Mouse (Mus musculus) intestine, embryonic 15.5 days (tissue): ENCODE measurements around the gene Tut1. TPM values are rescaled to one million over a fixed set of nuclear protein-coding genes. Genes with fewer than 3 reads are reported as not detected.

Source experiments
- ATAC-seq: fragments of 200-750 bp; cut with Nextera tagmentation; 2 replicates; pipeline ENCODE4 v1.8.0; 2017; ENCODE audit warnings: moderate TSS enrichment, moderate library complexity
- H3K27ac ChIP-seq: fragments of 300-500 bp; sonication (generic); 2 replicates; pipeline ENCODE4 v1.5.1; 2015; ENCODE audit warnings: mild to moderate bottlenecking, inconsistent platforms
- H3K27me3 ChIP-seq: fragments of 300-500 bp; sonication (generic); replicated peaks from 2 replicates; pipeline ENCODE4 v1.6.1; 2015; ENCODE audit warnings: inconsistent platforms
- H3K36me3 ChIP-seq: fragments of 300-500 bp; sonication (generic); 2 replicates; pipeline ENCODE4 v1.6.1; 2015; ENCODE audit warnings: inconsistent platforms
- H3K4me1 ChIP-seq: fragments of 300-500 bp; sonication (generic); replicated peaks from 2 replicates; pipeline ENCODE4 v1.6.1; 2015; ENCODE audit warnings: inconsistent platforms
- H3K4me2 ChIP-seq: fragments of 300-500 bp; sonication (generic); replicated peaks from 2 replicates; pipeline ENCODE4 v1.6.1; 2015; ENCODE audit warnings: mild to moderate bottlenecking, inconsistent platforms
- H3K4me3 ChIP-seq: fragments of 300-500 bp; sonication (generic); replicated peaks from 2 replicates; pipeline ENCODE4 v1.5.1; 2015; ENCODE audit warnings: inconsistent platforms
- H3K9ac ChIP-seq: fragments of 300-500 bp; sonication (generic); 2 replicates; pipeline ENCODE4 v1.6.1; 2015; ENCODE audit warnings: inconsistent platforms
- H3K9me3 ChIP-seq: fragments of 300-500 bp; sonication (generic); 2 replicates; pipeline ENCODE4 v1.6.1; 2016; ENCODE audit warnings: inconsistent platforms
- WGBS: fragments of 180-500 bp; shearing (Covaris S2); methylation state at CpG from one replicate; pipeline ENCODE4 v1.1.7; 2015; 5-methylcytosine and 5-hydroxymethylcytosine counted together
- polyA plus RNA-seq: library from polyadenylated mRNA; unstranded; fragments of >200 nt; fragmentation: Nextera tagmentation; extraction: Ambion mirVana; gene quantifications from 2 replicates; pipeline ENCODE4 v1.2.1, GENCODE M21; 2015

Gene Tut1
- polyA plus RNA-seq, 1 experiment from 2014 or later: 29.7 TPM

DNA sequence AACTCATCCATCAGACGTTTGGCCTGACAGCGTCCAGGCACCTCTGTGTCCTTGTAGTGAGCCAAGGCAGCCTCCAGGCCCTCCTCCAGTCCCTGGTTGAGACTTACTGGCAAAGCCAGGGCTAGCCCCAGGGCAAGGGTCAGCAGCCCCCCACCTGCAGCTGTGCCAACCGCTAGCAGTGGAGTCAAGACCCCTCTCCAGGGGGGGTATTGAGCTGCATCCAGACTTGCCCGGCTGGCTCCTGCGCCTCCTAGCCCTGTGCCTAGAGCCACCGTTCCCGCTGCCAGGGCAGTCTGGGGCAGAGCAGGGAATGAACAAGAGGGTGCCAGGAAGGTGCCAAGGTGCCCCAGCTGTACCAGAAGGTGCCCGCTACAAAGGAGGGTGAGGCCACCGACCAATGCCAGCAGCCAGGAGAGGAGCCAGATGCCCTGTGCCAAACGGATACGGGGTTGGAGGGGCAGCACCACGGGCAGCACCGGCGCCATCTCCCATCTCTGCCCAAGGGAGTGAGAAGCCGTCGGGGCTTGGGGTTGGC, 24.9 kb upstream of the Tut1 start:
- H3K9ac ChIP-seq: peak overlapping the region; percentile 88
- ATAC-seq: peak; percentile 30
- H3K9me3 ChIP-seq: no peaks in the 10 kb centered on the region
- no peaks in the 10 kb centered on the region for H3K27me3 ChIP-seq
- H3K36me3 ChIP-seq: peaks cover 6% of the 10 kb centered on the region; the same call in 1 of the 2 replicates
- peaks cover 20% of the 10 kb centered on the region for H3K4me1 ChIP-seq
- peak overlapping the region; percentile 88 for H3K4me3 ChIP-seq
- H3K4me2 ChIP-seq: peak overlapping the region; percentile 83
- WGBS: 24% methylated on average over 16 of the region's 16 CpGs
- peak overlapping the region; percentile 91 for H3K27ac ChIP-seq

DNA sequence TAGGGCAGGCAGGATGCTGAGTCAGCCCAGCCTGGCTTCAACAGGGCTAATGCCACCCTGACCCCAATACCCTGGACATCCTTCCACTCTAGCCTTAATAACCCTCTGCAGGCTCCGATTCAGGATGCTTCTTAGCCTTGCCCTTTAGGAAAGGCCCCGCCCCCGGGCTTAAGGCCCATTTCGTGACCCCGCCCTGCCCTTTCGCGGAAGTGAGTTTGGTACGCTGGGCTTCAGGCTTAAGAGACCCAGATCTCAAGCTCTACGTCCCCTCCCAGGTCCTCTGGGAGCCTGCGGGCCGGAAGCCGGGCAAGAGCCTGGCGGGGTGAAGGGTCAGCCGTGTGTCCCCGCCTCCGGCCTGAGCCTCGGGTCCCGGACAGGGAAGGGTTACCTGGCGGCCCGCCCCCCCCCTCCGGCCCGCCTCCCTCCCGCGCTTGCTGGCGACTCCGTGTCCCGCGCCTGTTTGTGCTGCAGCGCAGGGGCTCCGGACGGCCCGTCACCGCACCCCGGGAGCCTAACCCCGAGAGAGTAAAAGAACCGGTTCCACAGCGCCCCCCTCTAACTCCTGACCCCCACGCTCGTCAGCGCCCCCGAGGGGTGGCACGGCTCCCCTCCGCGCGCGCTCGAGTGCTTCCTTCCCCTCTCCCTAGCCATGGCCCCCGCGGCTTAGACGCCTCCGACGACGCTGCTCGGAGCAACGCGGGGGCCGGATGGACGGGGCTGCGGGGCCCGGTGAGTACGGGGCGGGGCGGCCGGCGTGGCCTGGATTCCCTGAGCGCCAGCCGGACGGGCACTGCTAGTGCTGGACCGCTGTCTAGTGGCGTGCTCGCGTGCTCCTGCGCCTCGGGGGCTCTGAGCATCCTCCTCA, 24.2 kb upstream of the Tut1 start, which contains the start of the genes Rom1 and Eml3:
Gene Rom1 (minus strand): TSS at position 133 of the 865 bp plus-strand sequence.
Gene Eml3 (plus strand): TSS at position 329 of the 865 bp plus-strand sequence.
- H3K27me3 ChIP-seq: no peaks in the 10 kb centered on the region
- peak within 1 kb of the TSS; percentile 88 for H3K4me3 ChIP-seq
- WGBS: under 1% methylated on average over 74 of the region's 74 CpGs
- H3K9me3 ChIP-seq: no peaks in the 10 kb centered on the region
- H3K9ac ChIP-seq: peak within 1 kb of the TSS; percentile 88
- H3K4me1 ChIP-seq: peaks cover 20% of the 10 kb centered on the region
- H3K4me2 ChIP-seq: peak within 1 kb of the TSS; percentile 83
- peak; percentile 87 for ATAC-seq
- peak within 1 kb of the TSS; percentile 91 for H3K27ac ChIP-seq
- H3K36me3 ChIP-seq: peaks cover 10% of the 10 kb centered on the region; the same call in 1 of the 2 replicates

DNA sequence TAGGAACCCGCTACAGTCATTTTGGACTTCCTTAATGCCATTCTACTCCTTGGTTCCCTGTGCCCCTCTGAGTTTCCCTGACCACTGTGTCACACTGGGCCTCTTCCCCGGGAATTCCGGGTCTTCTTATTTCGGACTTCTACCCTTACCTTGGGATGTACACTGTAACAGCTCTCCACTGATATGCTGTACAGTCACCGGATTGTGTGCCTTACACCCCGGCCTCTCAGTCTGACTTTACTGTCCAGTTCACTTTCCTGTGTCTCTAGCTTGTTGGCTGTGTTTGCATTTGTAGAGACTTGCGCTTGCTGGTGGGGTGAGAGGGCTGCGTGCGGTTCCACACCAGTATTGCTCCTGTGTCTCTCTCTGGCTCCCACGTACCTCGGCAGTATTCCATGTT, 23.5 kb upstream of the Tut1 start:
- ATAC-seq: peak; percentile 11; the same call in 1 of the 2 replicates
- H3K9ac ChIP-seq: peak overlapping the region; percentile 88
- H3K4me3 ChIP-seq: peak overlapping the region; percentile 88
- H3K4me1 ChIP-seq: peaks cover 20% of the 10 kb centered on the region
- H3K4me2 ChIP-seq: peak overlapping the region; percentile 83
- H3K36me3 ChIP-seq: peaks cover 10% of the 10 kb centered on the region; the same call in 1 of the 2 replicates
- H3K27ac ChIP-seq: peak overlapping the region; percentile 91
- H3K9me3 ChIP-seq: no peaks in the 10 kb centered on the region
- H3K27me3 ChIP-seq: no peaks in the 10 kb centered on the region
- WGBS: 2% methylated on average over 11 of the region's 11 CpGs

DNA sequence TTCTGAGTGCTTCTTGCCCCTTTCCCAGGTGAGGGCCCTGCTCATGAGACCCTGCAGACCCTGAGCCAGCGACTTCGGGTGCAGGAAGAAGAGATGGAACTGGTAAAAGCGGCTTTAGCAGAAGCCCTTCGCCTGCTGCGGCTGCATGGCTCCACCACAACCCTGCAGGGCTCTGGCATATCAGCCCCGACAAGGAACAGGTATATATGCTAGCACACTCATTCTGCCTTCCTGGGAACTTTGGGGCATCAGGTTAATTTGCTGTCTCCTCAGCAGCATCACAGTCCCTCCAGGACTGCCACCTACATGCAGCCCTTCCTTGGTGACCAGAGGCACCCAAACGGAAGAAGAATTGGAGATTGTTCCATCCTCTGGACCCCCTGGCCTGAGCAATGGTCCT, 22.9 kb upstream of the Tut1 start:
- Histone ChIP-seq H3K4me3 (peak overlapping the region; percentile 88), H3K4me2 (peak overlapping the region; percentile 83), H3K27me3 (no peaks in the 10 kb centered on the region), H3K36me3 (peaks cover 6% of the 10 kb centered on the region; the same call in 1 of the 2 replicates), H3K4me1 (peaks cover 20% of the 10 kb centered on the region), H3K9me3 (no peaks in the 10 kb centered on the region), H3K9ac (peak overlapping the region; percentile 88; the same call in 1 of the 2 replicates), H3K27ac (no peak overlapping the region)
- ATAC-seq: no peak
- WGBS: 81% methylated on average over 7 of the region's 7 CpGs

DNA sequence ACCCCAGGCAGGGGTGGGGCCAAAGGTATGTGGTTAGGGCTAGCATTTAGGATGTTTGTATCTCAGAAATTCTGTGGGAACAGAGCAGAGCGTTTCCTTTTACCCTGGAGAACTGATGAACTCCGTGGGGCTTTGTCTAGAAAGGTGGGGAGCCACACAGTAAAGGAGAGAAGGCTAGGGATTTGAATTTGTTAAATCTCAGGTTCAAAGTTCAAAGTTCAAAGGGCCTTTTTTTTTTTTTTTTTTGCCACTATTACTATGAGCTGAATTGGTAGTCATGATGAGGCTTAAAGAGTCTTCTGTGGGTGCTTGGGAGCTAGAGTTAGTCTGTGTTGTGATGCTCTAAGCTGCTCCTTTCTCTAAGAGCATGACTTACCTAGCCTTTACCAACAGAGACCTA, 16.9 kb upstream of the Tut1 start:
- Histone ChIP-seq H3K4me1 (peaks cover 11% of the 10 kb centered on the region), H3K27me3 (no peaks in the 10 kb centered on the region), H3K27ac (no peak overlapping the region), H3K9me3 (no peaks in the 10 kb centered on the region), H3K9ac (no peak overlapping the region), H3K4me2 (no peak overlapping the region), H3K36me3 (peaks cover 8% of the 10 kb centered on the region; the same call in 1 of the 2 replicates), H3K4me3 (no peak overlapping the region)
- no peak for ATAC-seq
- WGBS: 74% methylated on average over 2 of the region's 2 CpGs

DNA sequence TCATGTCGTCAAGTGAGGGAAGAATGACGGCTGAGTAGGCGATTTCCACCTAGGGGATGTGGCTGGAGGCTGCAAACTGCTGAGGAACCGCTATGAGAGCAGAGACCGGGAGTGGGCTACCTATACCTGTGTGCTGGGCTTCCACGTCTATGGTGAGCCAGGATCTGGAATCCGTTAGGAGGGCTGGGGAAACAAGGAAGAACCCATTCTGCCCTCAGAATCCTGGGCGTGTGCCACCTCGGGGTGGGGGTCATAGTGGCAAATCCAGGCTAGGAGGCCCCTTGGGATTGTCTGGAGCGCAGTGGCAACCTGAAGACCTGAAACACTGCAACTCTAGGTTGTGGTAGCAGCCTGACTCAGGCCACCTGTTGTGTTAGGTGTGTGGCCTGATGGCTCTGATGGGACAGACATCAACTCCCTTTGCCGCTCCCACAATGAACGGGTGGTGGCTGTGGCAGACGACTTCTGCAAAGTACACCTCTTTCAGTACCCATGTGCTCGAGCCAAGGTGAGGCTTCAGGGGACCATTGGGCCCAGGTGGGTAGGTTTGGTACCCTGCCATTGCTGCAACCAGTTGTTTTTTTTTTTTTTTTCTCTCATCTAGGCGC, 13.0 kb upstream of the Tut1 start:
- H3K27me3 ChIP-seq: no peaks in the 10 kb centered on the region
- 0 out of 2 replicates have a peak overlapping the region, but pooled peaks have one; percentile 21 for H3K9ac ChIP-seq
- no peaks in the 10 kb centered on the region for H3K9me3 ChIP-seq
- H3K36me3 ChIP-seq: peaks cover 6% of the 10 kb centered on the region
- H3K4me1 ChIP-seq: peaks cover 29% of the 10 kb centered on the region
- ATAC-seq: no peak
- peak overlapping the region; percentile 69; the same call in 1 of the 2 replicates for H3K4me2 ChIP-seq
- 80% methylated on average over 15 of the region's 15 CpGs for WGBS
- 0 out of 2 replicates have a peak overlapping the region, but pooled peaks have one; percentile 81 for H3K27ac ChIP-seq
- no peak overlapping the region for H3K4me3 ChIP-seq

DNA sequence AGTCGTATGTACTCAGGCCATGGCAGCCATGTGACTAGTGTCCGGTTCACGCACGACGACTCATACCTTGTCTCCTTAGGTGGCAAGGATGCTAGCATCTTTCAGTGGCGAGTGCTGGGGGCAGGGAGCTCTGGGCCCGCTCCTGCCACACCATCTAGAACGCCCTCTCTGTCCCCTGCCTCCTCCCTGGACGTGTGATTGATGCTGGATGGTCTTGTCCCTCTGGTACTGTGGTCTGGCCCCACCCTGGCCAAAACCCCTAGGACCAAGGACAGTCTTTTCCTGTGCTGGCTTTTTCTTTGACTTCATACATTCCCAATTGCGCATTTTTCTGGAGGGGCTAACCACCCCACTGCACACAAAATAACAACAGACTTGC, 12.5 kb upstream of the Tut1 start:
- WGBS: 33% methylated on average over 10 of the region's 10 CpGs
- ATAC-seq: peak; percentile 21; the same call in 1 of the 2 replicates

DNA sequence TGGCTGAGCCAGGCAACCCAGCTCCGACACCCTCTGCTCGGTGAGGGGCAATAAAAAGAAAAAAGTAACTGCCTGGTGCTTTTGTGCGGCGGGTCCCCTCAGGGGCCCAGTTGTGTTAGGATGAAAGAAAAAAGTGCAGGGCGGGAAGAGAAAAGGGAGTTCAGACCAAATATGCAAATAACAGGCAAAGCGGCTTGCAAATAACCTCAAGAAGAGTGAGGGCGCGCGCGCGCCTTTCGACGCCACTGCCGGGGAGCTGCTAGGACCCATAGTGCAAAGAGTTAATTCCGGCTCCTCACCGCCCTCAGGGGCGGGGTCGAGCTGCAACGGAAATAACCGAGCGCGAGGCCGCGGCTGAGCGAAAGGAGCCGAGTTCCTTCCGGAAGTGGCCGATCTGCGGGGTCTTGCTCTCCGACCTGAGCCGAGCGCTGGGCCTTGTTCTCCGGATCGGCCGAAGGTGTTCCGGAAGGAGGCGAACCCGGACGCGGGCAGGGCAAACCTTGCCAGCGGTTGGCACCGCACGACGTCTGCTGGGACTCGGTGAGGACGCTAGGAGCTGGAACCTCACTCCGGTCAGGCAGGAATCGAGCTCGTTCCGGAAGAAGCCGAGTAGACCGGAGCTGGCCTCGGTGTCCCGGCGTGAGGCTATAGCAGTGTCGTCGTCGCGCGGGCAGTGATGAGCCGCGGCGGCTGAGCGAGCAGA, 12.0 kb upstream of the Tut1 start, which contains the start of gene Mta2:
Gene Mta2 (plus strand): TSS at position 361 of the 703 bp plus-strand sequence.
- Histone ChIP-seq H3K27ac (peak within 1 kb of the TSS; percentile 99), H3K9me3 (no peaks in the 10 kb centered on the region), H3K27me3 (no peaks in the 10 kb centered on the region), H3K4me2 (peak within 1 kb of the TSS; percentile 69), H3K4me3 (peak within 1 kb of the TSS; percentile 96), H3K9ac (peak within 1 kb of the TSS; percentile 99), H3K4me1 (peaks cover 29% of the 10 kb centered on the region), H3K36me3 (peaks cover 15% of the 10 kb centered on the region)
- WGBS: under 1% methylated on average over 64 of the region's 64 CpGs
- peak; percentile 95 for ATAC-seq

More for the DNA sequence above, 12.5 kb upstream of the Tut1 start:
- H3K36me3 ChIP-seq: peaks cover 11% of the 10 kb centered on the region
- peak overlapping the region; percentile 58 for H3K9ac ChIP-seq
- no peaks in the 10 kb centered on the region for H3K9me3 ChIP-seq
- H3K4me2 ChIP-seq: peak overlapping the region; percentile 69
- peak overlapping the region; percentile 81 for H3K27ac ChIP-seq
- H3K27me3 ChIP-seq: no peaks in the 10 kb centered on the region
- H3K4me3 ChIP-seq: peak overlapping the region; percentile 96
- H3K4me1 ChIP-seq: peaks cover 29% of the 10 kb centered on the region

DNA sequence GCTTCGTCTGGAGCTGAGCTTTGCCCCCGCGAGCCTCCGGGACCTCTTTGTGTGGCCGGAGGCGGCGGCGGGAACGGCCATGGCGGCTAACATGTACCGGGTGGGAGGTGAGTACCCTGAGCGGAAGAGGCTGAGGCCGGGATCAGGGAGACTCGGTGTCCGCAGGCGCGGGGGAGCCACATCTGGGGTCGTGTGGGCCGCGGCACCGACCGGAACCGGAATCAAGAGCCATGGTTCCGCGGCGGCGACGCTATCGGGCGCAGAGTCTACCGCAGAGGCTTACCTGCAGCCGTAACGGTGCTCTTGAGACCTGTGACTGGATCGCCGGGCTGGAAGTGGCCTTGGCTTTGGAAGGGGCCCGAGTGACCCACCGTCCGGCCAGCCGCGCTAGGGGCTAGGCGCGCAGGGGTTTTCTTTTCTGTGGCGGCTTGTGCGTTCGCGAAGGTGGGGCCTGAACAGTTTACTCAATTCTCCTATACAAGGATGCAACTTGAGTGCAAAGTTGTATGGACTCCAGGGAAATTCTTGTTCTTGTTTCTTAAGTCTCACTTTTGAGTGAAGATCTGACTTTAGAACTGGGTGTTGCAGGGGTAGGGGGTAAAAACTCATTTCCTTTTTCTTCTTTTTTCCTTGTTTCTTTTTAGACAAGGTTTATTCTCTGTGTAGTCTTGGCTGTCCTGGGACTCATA, 11.2 kb upstream of the Tut1 start:
- Histone ChIP-seq H3K9ac (peak overlapping the region; percentile 99), H3K4me2 (peak overlapping the region; percentile 69), H3K4me3 (peak overlapping the region; percentile 96), H3K27me3 (no peaks in the 10 kb centered on the region), H3K27ac (peak overlapping the region; percentile 99), H3K4me1 (peaks cover 29% of the 10 kb centered on the region), H3K9me3 (no peaks in the 10 kb centered on the region), H3K36me3 (peaks cover 21% of the 10 kb centered on the region)
- ATAC-seq: peak; percentile 71
- 0% methylated on average over 46 of the region's 46 CpGs for WGBS

DNA sequence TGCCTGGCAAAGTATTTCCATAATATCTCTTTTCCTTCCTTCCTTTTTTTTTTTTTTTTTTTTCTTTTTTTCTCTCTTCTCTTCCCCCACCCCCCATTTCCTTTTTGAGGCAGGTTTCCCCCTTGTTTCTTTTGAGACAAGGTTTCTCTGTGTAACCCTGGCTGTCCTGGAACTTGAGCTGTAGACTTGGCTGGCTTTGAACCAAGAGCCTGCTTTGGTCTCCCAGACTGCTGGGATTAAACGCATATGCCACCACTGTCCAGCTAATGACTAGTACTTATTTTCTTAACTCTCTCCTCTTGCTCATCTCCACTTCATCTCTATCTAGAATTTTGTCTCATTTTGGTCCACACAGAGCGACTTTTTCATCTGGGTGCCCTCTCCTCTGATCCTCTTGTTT, 10.6 kb upstream of the Tut1 start:
- ATAC-seq: no peak
- Histone ChIP-seq H3K36me3 (peaks cover 25% of the 10 kb centered on the region), H3K27me3 (no peaks in the 10 kb centered on the region), H3K4me2 (peak overlapping the region; percentile 69), H3K4me1 (peaks cover 29% of the 10 kb centered on the region), H3K9me3 (no peaks in the 10 kb centered on the region), H3K9ac (peak overlapping the region; percentile 99), H3K27ac (no peak overlapping the region), H3K4me3 (peak overlapping the region; percentile 96)
- 53% methylated on average over 2 of the region's 2 CpGs for WGBS

DNA sequence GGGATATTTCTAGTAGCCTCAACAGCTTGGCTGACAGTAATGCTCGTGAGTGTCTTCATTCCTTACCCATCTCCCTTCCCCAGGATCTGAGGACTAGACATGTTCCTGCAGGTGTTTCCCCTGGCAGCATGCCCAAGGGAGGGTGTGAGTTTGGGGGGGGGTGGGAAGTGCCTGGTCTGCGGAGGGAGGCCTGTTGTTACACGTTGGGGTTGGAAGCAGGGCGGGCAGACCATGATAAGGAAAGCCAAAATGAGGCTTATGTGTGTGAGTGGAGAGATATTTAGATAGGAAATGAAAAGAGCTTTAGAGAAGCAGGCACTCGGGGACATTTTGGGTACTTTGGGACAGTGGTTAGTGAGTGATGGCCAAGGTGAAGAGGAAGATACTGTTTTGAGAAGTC, 9.6 kb upstream of the Tut1 start:
- 23% methylated on average over 5 of the region's 5 CpGs for whole genome bisulfite sequencing
- Histone ChIP-seq H3K4me1 (peaks cover 29% of the 10 kb centered on the region), H3K27ac (peak overlapping the region; percentile 19; the same call in 1 of the 2 replicates), H3K9ac (0 out of 2 replicates have a peak overlapping the region, but pooled peaks have one; percentile 15), H3K36me3 (peaks cover 35% of the 10 kb centered on the region), H3K4me2 (peak overlapping the region; percentile 69), H3K27me3 (no peaks in the 10 kb centered on the region), H3K4me3 (peak overlapping the region; percentile 96), H3K9me3 (no peaks in the 10 kb centered on the region)
- no peak for ATAC-seq
